Mouse (Mus musculus) liver, postnatal 0 days (tissue): ENCODE results near the gene Pdzk1ip1. TPM values are rescaled to one million over a fixed set of nuclear protein-coding genes. Genes with fewer than 3 reads are reported as not detected.

ENCODE experiments used
- ATAC-seq: fragments of 200-750 bp; cut with Nextera tagmentation; 2 replicates; pipeline ENCODE4 v1.8.0; 2017; ENCODE audit warnings: mild to moderate bottlenecking, moderate library complexity
- DNase-seq: peaks from one replicate; pipeline ENCODE4 v3.0.0-alpha.2; 2016
- H3K27ac ChIP-seq: fragments of 300-500 bp; sonication (generic); 2 replicates; pipeline ENCODE4 v1.5.1; 2014; ENCODE audit warnings: antibody characterized with exemption, moderate library complexity, mild to moderate bottlenecking, low read depth
- H3K27me3 ChIP-seq: fragments of 300-500 bp; sonication (generic); 2 replicates; pipeline ENCODE4 v1.6.1; 2014; ENCODE audit warnings: low read length, control low read depth, mixed read lengths; ENCODE audit not compliant: insufficient read depth
- H3K36me3 ChIP-seq: fragments of 300-500 bp; sonication (generic); replicated peaks from 2 replicates; pipeline ENCODE4 v1.6.1; 2014; ENCODE audit warnings: mild to moderate bottlenecking, control low read depth, low read length, moderate library complexity, mixed read lengths; ENCODE audit not compliant: insufficient read depth
- H3K4me1 ChIP-seq: fragments of 300-500 bp; sonication (generic); 2 replicates; pipeline ENCODE4 v1.6.1; 2014; ENCODE audit warnings: antibody characterized with exemption, mild to moderate bottlenecking, control low read depth; ENCODE audit not compliant: insufficient read depth
- H3K4me2 ChIP-seq: fragments of 300-500 bp; sonication (generic); 2 replicates; pipeline ENCODE4 v1.6.1; 2014; ENCODE audit warnings: low read depth, mild to moderate bottlenecking, low read length, moderate library complexity, mixed read lengths
- H3K4me3 ChIP-seq: fragments of 300-500 bp; sonication (generic); 2 replicates; pipeline ENCODE4 v1.5.1; 2014; ENCODE audit warnings: low read depth, low read length
- H3K9ac ChIP-seq: fragments of 300-500 bp; sonication (generic); replicated peaks from 2 replicates; pipeline ENCODE4 v1.6.1; 2014; ENCODE audit warnings: mild to moderate bottlenecking, moderate library complexity
- H3K9me3 ChIP-seq: fragments of 300-500 bp; sonication (generic); 2 replicates; pipeline ENCODE4 v1.6.1; 2016; ENCODE audit warnings: mild to moderate bottlenecking, control low read depth, low read length, mixed read lengths
- CTCF ChIP-seq: sonication (generic); IDR thresholded peaks from 2 replicates; pipeline ENCODE4 v1.5.1; 2016; ENCODE audit warnings: antibody characterized with exemption, low read depth
- EP300 ChIP-seq: IDR thresholded peaks from 2 replicates; pipeline ENCODE4 v1.6.1; 2016; ENCODE audit warnings: antibody characterized with exemption, low read depth, mild to moderate bottlenecking
- WGBS: fragments of 180-500 bp; shearing (Covaris S2); extraction: QIAGEN DNeasy Blood & Tissue Kit; methylation state at CpG from one replicate; pipeline ENCODE4 v1.1.7; 2014; ENCODE audit not compliant: insufficient replicate concordance; 5-methylcytosine and 5-hydroxymethylcytosine counted together
- polyA plus RNA-seq: library from polyadenylated mRNA; unstranded; fragments of >200 nt; fragmentation: Nextera tagmentation; extraction: Ambion mirVana; gene quantifications from 2 replicates; pipeline ENCODE4 v1.2.1, GENCODE M21; 2015

Pdzk1ip1 gene
- polyA plus RNA-seq, 1 experiment from 2014 or later, result 18.6 TPM

DNA sequence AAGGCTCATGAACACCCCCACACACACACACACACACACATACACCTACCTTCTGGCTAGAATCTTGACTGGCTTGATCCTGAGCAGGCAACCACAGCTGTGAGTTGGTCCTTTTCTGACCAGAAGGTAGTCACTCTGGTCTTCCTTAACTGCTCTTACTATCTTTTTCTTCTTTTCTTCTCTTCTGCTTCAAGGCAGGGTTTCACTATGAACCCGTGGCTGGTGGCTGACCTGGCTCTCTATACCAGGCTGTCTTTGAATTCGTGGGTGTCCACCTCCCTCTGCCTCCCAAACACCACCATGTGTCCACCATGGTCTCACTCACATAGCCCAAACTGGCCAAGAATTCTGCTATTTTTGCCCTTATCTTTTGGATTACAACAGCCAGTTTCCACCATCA lies 33.5 kb upstream of the Pdzk1ip1 start:
- H3K4me1 ChIP-seq, result peaks cover 34% of the 10 kb centered on the region

DNA sequence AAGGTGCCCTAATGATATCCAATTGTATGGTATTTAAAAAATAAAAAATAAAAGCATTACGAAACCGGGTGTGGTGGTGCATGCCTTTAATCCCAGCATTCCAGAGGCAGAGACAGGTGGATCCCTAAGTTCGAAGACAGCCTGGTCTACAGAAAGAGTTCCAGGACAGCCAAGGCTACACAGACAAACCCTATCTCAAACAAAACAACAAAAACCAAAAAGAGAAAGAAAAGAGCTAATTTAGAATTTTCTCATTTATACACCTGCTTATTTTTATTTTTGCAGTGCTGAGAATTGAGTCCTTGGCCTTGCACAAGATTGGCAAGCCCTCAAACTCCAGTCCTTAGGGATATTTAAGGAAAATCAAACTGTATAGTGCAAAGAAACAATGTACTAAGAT lies 32.8 kb upstream of the Pdzk1ip1 start:
- peaks cover 34% of the 10 kb centered on the region for H3K4me1 ChIP-seq
- H3K36me3 ChIP-seq, result no peaks in the 10 kb centered on the region
- peaks cover 46% of the 10 kb centered on the region for H3K27me3 ChIP-seq
- DNase-seq, result no peak
- H3K27ac ChIP-seq, result peak overlapping the region; percentile 91
- no peak for TF ChIP-seq EP300
- TF ChIP-seq CTCF, result no peak
- 47% methylated on average over 3 of the region's 3 CpGs for WGBS
- no peaks in the 10 kb centered on the region for H3K9me3 ChIP-seq
- peak overlapping the region; percentile 95 for H3K4me2 ChIP-seq
- ATAC-seq, result no peak
- H3K9ac ChIP-seq, result peak overlapping the region; percentile 89
- H3K4me3 ChIP-seq, result peak overlapping the region; percentile 68

More for the DNA sequence above, 33.5 kb upstream of the Pdzk1ip1 start:
- TF ChIP-seq EP300 (no peak), CTCF (no peak)
- Histone ChIP-seq H3K27me3 (peaks cover 44% of the 10 kb centered on the region), H3K36me3 (no peaks in the 10 kb centered on the region), H3K9ac (no peak overlapping the region), H3K9me3 (no peaks in the 10 kb centered on the region), H3K4me2 (no peak overlapping the region), H3K27ac (peak overlapping the region; percentile 91), H3K4me3 (no peak overlapping the region)
- ATAC-seq (no peak), DNase-seq (no peak)
- WGBS, result 48% methylated on average over 2 of the region's 2 CpGs

DNA sequence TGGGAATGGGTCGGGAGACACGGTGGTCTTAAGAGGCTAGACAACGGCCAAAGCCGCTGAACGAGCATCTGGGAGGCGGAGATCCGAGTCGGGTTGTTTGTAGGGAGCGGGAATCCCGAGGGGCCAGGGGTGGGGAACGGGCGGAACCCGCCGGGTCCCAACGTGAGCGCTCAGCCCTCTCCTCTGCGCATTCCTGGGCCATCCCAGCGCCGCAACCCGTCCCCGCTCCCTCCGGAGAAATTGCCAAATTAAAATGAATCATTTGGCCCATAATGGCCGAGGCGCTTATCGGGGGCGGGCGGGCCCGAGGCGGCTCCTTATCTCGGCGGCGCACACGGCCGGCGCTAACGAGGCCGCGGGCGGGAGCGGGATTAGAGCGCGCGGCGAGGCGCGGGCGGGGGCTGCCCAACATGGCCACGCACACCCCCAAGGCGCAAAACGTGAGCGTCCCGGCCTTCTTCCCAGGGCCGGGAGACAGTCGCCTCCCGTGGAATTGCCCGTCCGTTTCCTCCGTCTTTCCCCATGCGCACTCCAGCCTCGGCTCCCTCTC lies 32.1 kb upstream of the Pdzk1ip1 start, which contains the start of gene Tal1:
Gene Tal1, plus strand, starts transcription at position 56 of the 550 bp plus-strand sequence.
- DNase-seq (peak; percentile 88), ATAC-seq (peak; percentile 87)

DNA sequence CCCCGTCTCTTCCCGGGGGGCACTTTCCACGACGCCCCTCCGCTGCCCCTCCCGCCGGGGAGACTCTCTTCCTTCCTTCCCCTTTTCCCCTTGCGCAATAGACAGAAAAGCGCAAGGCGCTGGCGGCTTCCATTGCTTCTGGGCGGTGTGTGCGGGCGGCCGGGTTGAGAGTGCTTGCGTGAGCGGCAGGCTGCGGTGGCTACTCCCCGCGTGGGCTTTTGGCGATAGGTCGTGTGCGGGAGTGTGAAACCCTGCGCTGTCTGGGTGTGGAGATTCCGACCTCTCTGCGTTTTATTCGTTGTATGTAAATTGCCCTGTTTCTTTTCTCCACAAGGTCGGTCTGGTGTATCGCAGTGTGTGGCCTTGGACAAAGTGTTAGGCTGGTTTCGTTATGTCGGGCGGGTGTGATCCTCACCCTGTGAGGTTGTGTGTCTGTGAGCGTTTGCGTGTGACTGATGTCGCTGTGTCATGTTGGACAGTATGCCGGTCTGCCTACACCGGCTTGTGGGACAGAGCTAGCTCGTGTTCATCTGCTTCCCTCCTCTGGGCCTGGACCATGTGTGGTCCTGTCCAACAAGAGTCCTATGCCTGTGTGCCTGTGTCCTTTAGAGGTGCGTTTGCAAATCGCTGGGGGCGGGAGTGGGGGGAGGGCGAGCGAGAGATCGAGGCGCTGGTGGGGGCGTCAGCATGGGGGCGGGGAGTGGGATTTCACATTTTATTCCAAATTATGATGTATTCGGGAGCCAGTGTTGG lies 31.4 kb upstream of the Pdzk1ip1 start:
- peak overlapping the region; percentile 89 for H3K9ac ChIP-seq
- ATAC-seq (peak; percentile 53), DNase-seq (peak; percentile 67)
- H3K9me3 ChIP-seq, result no peaks in the 10 kb centered on the region
- peaks cover 44% of the 10 kb centered on the region for H3K27me3 ChIP-seq
- H3K4me3 ChIP-seq, result peak overlapping the region; percentile 68
- 1% methylated on average over 48 of the region's 48 CpGs for WGBS
- H3K4me2 ChIP-seq, result peak overlapping the region; percentile 95
- peaks cover 27% of the 10 kb centered on the region for H3K4me1 ChIP-seq
- H3K27ac ChIP-seq, result peak overlapping the region; percentile 91
- no peaks in the 10 kb centered on the region for H3K36me3 ChIP-seq
- TF ChIP-seq CTCF, result no peak
- no peak for TF ChIP-seq EP300

More for the DNA sequence above, 32.1 kb upstream of the Pdzk1ip1 start, which contains the start of gene Tal1:
- TF ChIP-seq EP300 (peak; percentile 93), CTCF (no peak)
- Histone ChIP-seq H3K4me3 (peak within 1 kb of the TSS; percentile 68), H3K9me3 (no peaks in the 10 kb centered on the region), H3K36me3 (no peaks in the 10 kb centered on the region), H3K4me1 (peaks cover 33% of the 10 kb centered on the region), H3K4me2 (peak within 1 kb of the TSS; percentile 95), H3K9ac (peak within 1 kb of the TSS; percentile 89), H3K27ac (peak within 1 kb of the TSS; percentile 91), H3K27me3 (peaks cover 47% of the 10 kb centered on the region)
- WGBS, result 1% methylated on average over 51 of the region's 60 CpGs

DNA sequence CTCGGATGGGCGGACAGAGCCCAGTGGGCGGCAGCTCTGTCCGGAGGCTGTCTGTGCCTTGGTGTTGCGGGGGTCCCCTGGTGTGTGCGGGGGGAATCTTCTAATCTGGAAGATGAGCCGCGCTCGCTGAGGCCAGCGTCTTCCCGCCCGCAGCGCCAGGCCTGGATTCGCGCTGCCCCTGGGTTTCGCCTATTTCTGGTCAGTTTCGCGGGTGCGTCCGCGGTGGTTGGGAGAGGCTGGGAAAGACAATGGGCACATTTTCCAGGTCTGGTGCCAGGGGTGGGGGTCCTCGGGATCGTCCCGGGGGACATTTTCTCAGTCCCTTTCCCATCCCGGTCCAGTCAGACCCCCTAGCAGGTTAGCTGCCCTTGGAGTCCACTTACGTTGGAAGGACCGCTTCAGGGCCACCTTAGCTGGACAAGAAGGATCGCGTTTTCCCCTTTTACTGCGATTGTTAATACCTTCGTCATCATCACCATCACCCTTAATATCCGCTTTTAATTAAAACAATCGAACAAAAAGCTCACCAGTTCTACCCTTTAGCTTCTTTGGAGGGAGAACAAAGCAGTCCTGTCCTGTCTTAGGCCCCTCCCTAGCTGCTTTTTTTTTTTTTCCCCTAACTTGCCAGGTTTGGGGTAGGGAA lies 30.7 kb upstream of the Pdzk1ip1 start:
- DNase-seq (no peak), ATAC-seq (peak; percentile 6)
- Histone ChIP-seq H3K36me3 (no peaks in the 10 kb centered on the region), H3K4me1 (peaks cover 26% of the 10 kb centered on the region), H3K27ac (peak overlapping the region; percentile 91), H3K4me2 (peak overlapping the region; percentile 95), H3K27me3 (peaks cover 41% of the 10 kb centered on the region), H3K4me3 (peak overlapping the region; percentile 68), H3K9me3 (no peaks in the 10 kb centered on the region), H3K9ac (peak overlapping the region; percentile 89)
- 2% methylated on average over 33 of the region's 33 CpGs for WGBS
- TF ChIP-seq CTCF, result no peak
- no peak for TF ChIP-seq EP300

DNA sequence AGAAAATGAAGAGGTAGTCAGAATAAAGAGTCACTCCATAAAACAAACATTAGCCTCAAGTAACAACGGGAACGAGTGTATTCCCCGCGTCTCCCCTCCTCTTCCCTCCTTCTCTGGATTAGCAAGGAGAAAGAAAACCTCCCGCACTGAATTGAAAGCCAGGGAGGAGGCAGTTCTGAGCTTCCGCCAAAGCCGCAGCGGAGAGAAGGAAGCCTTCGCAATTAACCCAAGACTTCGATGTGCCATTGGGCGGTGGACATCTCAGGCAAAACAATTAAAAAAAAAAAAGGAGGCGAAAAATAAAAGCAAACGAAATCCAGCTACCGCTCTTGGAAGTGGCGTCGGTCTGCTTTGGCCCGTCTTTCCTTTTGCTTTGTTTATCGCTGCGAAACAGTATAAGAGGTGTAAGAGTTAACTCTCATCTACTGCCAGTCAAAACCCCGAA lies 30.2 kb upstream of the Pdzk1ip1 start:
- Histone ChIP-seq H3K36me3 (peaks cover under 1% of the 10 kb centered on the region), H3K27ac (peak overlapping the region; percentile 91), H3K9ac (peak overlapping the region; percentile 89), H3K9me3 (no peaks in the 10 kb centered on the region), H3K4me3 (peak overlapping the region; percentile 68), H3K27me3 (peaks cover 42% of the 10 kb centered on the region), H3K4me2 (peak overlapping the region; percentile 95), H3K4me1 (peaks cover 29% of the 10 kb centered on the region)
- DNase-seq, result peak; percentile 41
- no peak for ATAC-seq
- TF ChIP-seq EP300 (no peak), CTCF (no peak)
- WGBS, result 2% methylated on average over 20 of the region's 20 CpGs
